Mouse (Mus musculus): ENCODE data around the gene Sox6.

DNA sequence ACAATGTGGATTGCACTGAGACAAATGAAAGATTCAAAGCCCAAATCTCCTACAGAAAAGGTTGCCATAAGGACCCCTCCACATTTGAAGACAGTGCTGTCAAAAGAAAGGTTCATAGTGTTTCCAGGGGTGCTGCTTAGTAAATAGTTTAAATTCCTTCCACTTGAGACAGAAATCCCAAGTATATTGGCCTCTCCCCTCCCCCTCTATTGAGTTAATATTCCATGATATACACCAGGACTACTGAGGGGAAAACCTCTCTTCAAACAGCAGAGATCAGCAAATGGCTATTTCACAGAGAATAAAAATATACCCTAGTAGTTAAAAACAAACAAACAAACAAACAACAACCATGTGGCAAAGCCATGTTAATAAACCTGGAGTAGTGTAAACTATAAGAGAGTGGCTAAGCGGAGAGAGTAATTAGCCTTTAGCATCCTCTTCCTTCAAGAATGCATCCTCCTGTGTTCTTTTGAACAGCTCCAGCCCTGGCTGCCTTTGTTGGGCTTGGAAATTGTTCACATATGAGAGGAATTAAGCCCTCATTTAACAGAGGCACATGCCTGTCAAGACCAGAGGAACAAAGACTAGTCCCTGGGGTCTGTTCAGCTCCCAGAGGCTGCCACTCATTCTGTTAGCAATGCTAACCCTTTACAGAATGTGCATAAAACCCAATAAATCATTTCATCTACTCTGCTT, 393.2 kb downstream of the Sox6 start:
- TF ChIP-seq CTCF (conservative IDR thresholded peaks at IDR 0.05 in 1 of 2, IDR thresholded peaks at IDR 0.05 in 1 of 2; ENCODE audit: low read depth in 2 of 2, low read length in 2 of 2) (no peak), E2F4 (IDR thresholded peaks at IDR 0.05; ENCODE audit: insufficient replicate concordance, low read depth, low read length) (no peak), POLR2A (IDR thresholded peaks at IDR 0.05; ENCODE audit: low read depth, low read length) (no peak), MEF2A (IDR thresholded peaks at IDR 0.05; ENCODE audit: borderline replicate concordance, low read depth, low read length) (no peak), JUND (conservative IDR thresholded peaks at IDR 0.05; ENCODE audit: low read depth, low read length) (no peak), USF1 (IDR thresholded peaks at IDR 0.05; ENCODE audit: low read depth, low read length) (no peak)
